Mouse (Mus musculus): ENCODE results near the gene Uap1.

DNA sequence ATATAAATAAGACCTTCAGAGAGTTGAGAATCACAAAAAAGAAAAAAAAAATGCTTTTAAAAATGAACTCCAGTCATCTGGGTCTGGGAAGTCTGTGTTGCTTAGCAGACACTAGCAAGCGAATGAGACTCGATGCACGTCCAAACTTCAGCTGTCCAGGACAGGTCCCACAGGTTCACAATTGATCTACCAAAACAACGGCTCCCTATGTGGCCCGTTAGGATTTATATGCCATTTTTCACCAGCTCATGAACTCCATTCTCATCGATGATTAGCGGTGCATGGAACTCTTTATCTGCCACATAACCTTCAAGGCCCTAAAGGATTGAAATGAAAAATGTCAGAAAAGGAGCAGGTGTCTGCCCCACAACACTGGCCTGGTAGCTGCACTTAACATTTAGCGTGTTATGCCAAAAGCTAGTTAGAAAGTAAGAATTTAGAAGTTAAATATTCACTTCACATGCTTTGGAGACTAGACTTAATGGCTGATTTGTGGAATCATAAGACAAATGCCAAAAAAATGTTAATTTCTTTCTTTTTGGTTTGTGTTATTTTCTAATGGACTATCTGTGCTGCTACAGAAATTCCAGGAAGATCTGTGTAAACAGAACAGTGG, 32.4 kb downstream of the Uap1 start:
- no peak for TF ChIP-seq POLR2A (IDR thresholded peaks at IDR 0.05; ENCODE audit: borderline replicate concordance, low read depth, low read length)
- no peak for TF ChIP-seq CTCF (IDR thresholded peaks at IDR 0.05; ENCODE audit: low read depth, low read length)
